Comparison of ENCODE assay signal across 19 mouse cellular contexts in genomic region chr3:97974197-97974770, GRCm38 (mm10).
"Had no signal": no experiment of that assay in that cellular context is flagged by ENCODE, and none has a peak within 500 bp of the region (broad histone marks: within the 10 kb centered on the region; RNA-seq: fewer than 3 reads in every experiment).

No protein-coding gene starts in this region.

- H3K36me3 ChIP-seq: liver, embryonic 12.5 days; midbrain, embryonic 10.5 days; midbrain, embryonic 12.5 days; neural tube, embryonic 13.5 days; neural tube, embryonic 15.5 days had no signal

- ATAC-seq: liver, embryonic 12.5 days; midbrain, embryonic 16.5 days had no signal

- H3K4me2 ChIP-seq: liver, embryonic 12.5 days; midbrain, embryonic 12.5 days; neural tube, embryonic 13.5 days; neural tube, embryonic 15.5 days had no signal

- H3K27ac ChIP-seq: liver, embryonic 12.5 days; liver, embryonic 14.5 days; midbrain, embryonic 10.5 days; midbrain, embryonic 12.5 days; neural tube, embryonic 13.5 days; neural tube, embryonic 15.5 days had no signal

- H3K9ac ChIP-seq: liver, embryonic 12.5 days; liver, embryonic 14.5 days; midbrain, embryonic 12.5 days; neural tube, embryonic 13.5 days; neural tube, embryonic 15.5 days had no signal

- H3K27me3 ChIP-seq: neural tube, embryonic 13.5 days; neural tube, embryonic 15.5 days had no signal

- H3K4me3 ChIP-seq: liver, embryonic 12.5 days; midbrain, embryonic 10.5 days; midbrain, embryonic 12.5 days; myocyte; neural tube, embryonic 13.5 days; neural tube, embryonic 15.5 days had no signal

- DNase-seq: lung, adult 18-20 months; lung, postnatal 36 days; midbrain, embryonic 14.5 days; retina, postnatal 1 day; right cerebral cortex, adult 18-20 months; right cerebral cortex, postnatal 25 days; right cerebral cortex, postnatal 4 days; spleen, adult 18-20 months; thymus, adult 18-20 months; thymus, postnatal 14 days; thymus, postnatal 36 days had no signal

- H3K9me3 ChIP-seq: liver, embryonic 12.5 days; midbrain, embryonic 12.5 days; neural tube, embryonic 13.5 days; neural tube, embryonic 15.5 days had no signal
